Mouse (Mus musculus): ENCODE results near the gene Nanp.

The Nanp gene

GRCm38 (mm10) chr2:150997618-150998017, 41.6 kb downstream of the Nanp start:
- no peak for DNase-seq (ENCODE audit: low spot score in 2 of 2)

GRCm38 (mm10) chr2:150995324-150995723, 43.9 kb downstream of the Nanp start:
- no peak for DNase-seq (ENCODE audit: low spot score in 2 of 2)

DNA sequence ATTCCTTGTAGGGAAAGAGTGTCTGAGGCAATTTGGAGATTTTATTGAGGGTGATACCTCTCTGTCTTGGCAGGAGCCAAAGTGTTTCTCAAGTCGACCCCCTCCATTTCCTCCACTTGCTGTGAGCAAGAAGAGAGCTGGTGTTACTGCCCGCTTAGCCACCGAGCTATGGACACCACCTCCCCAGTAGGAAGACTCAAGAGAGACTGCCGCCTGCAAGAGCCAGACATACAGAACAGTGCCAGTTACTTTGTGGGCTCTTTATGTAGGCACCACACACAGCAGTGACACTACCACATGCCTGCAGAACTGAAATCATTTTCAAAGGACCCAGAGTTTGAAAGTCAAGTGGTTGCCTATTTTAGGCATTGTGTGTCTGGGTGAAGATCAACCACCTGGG, 48.1 kb downstream of the Nanp start:
- no peak for DNase-seq (ENCODE audit: low spot score in 2 of 2)

- no peak for DNase-seq (ENCODE audit: low spot score in 2 of 2)
Observed at GRCm38 (mm10) chr2:150990506-150990905, 48.7 kb downstream of the Nanp start.

DNA sequence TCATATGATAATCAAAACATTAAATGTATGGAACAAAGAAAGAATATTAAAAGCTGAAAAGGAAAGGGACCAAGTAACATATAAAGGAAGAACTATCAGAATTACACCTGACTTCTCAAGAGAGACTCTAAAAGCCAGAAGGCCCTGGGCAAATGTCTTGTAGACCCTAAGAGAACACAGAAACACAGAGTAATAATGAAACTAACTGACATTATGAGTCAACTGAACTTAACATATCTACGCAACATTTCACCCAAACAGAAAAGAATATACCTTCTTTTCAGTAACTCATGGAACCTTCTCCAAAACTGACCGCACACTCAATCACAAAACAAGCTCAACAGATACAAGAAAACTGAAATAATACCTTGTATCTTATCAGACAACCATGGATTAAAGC, 53.8 kb downstream of the Nanp start:
- DNase-seq (ENCODE audit: low spot score in 2 of 2): no peak

GRCm38 (mm10) chr2:150982051-150982450, 57.1 kb downstream of the Nanp start:
- DNase-seq (ENCODE audit: low spot score in 2 of 2): no peak

GRCm38 (mm10) chr2:150981524-150981923, 57.7 kb downstream of the Nanp start:
- DNase-seq (ENCODE audit: low spot score in 2 of 2): no peak

- no peak for DNase-seq (ENCODE audit: low spot score in 2 of 2)
Observed at GRCm38 (mm10) chr2:150979861-150980620, 59.2 kb downstream of the Nanp start.
